Mouse (Mus musculus) heart, postnatal 0 days (tissue): ENCODE data around the gene Olfr458. TPM values are rescaled to one million over a fixed set of nuclear protein-coding genes. Genes with fewer than 3 reads are reported as not detected.

Experiments
- ATAC-seq: fragments of 200-750 bp; cut with Nextera tagmentation; 2 replicates; pipeline ENCODE4 v1.8.0; 2017; ENCODE audit warnings: low read depth, moderate number of reproducible peaks, moderate library complexity; ENCODE audit not compliant: insufficient read depth
- DNase-seq: peaks from one replicate; pipeline ENCODE4 v3.0.0-alpha.2; 2016; ENCODE audit warnings: low spot score
- H3K27ac ChIP-seq: fragments of 300-500 bp; sonication (generic); 2 replicates; pipeline ENCODE4 v1.5.1; 2014; ENCODE audit warnings: low read depth, mild to moderate bottlenecking
- H3K27me3 ChIP-seq: fragments of 300-500 bp; sonication (generic); 2 replicates; pipeline ENCODE4 v1.6.1; 2014; ENCODE audit warnings: low read length, mixed read lengths; ENCODE audit not compliant: control insufficient read depth, insufficient read depth
- H3K36me3 ChIP-seq: fragments of 300-500 bp; sonication (generic); replicated peaks from 2 replicates; pipeline ENCODE4 v1.6.1; 2014; ENCODE audit warnings: low read length, mixed read lengths; ENCODE audit not compliant: control insufficient read depth, insufficient read depth
- H3K4me1 ChIP-seq: fragments of 300-500 bp; sonication (generic); 2 replicates; pipeline ENCODE4 v1.6.1; 2014; ENCODE audit warnings: antibody characterized with exemption; ENCODE audit not compliant: control insufficient read depth, insufficient read depth
- H3K4me2 ChIP-seq: fragments of 300-500 bp; sonication (generic); 2 replicates; pipeline ENCODE4 v1.6.1; 2014; ENCODE audit warnings: low read depth, mild to moderate bottlenecking, low read length, moderate library complexity
- H3K4me3 ChIP-seq: fragments of 300-500 bp; sonication (generic); 2 replicates; pipeline ENCODE4 v1.5.1; 2014; ENCODE audit warnings: low read depth, low read length
- H3K9ac ChIP-seq: fragments of 300-500 bp; sonication (generic); replicated peaks from 2 replicates; pipeline ENCODE4 v1.6.1; 2014; ENCODE audit warnings: low read depth, low read length, mixed read lengths
- H3K9me3 ChIP-seq: fragments of 300-500 bp; sonication (generic); replicated peaks from 2 replicates; pipeline ENCODE4 v1.6.1; 2016; ENCODE audit warnings: low read length; ENCODE audit not compliant: control insufficient read depth
- CTCF ChIP-seq: IDR thresholded peaks from 2 replicates; pipeline ENCODE4 v1.5.1; 2016; ENCODE audit warnings: antibody characterized with exemption, control low read depth, low read depth
- EP300 ChIP-seq: IDR thresholded peaks from 2 replicates; pipeline ENCODE4 v1.6.1; 2016; ENCODE audit warnings: antibody characterized with exemption, low read depth
- WGBS: fragments of 180-500 bp; shearing (Covaris S2); extraction: QIAGEN DNeasy Blood & Tissue Kit; methylation state at CpG from one replicate; pipeline ENCODE4 v1.1.7; 2014; 5-methylcytosine and 5-hydroxymethylcytosine counted together
- polyA plus RNA-seq: library from polyadenylated mRNA; unstranded; fragments of >200 nt; fragmentation: Nextera tagmentation; extraction: Ambion mirVana; gene quantifications from 2 replicates; pipeline ENCODE4 v1.2.1, GENCODE M21; 2015
- total RNA-seq: library from RNA; depleted of rRNA; stranded (reverse); fragments of >200 nt; gene quantifications from 2 replicates; pipeline ENCODE4 v1.2.3, GENCODE M21; 2014; ENCODE audit warnings: low replicate concordance; rRNA removed

The Olfr458 gene
- not detected in 2 replicates for total RNA-seq
- polyA plus RNA-seq = not detected in 2 replicates

- 24% methylated on average over 1 of the region's 1 CpGs for WGBS
- Histone ChIP-seq H3K27me3 (no peaks in the 10 kb centered on the region), H3K4me2 (no peak within 1 kb of the TSS), H3K27ac (no peak within 1 kb of the TSS), H3K4me3 (no peak within 1 kb of the TSS), H3K9ac (no peak within 1 kb of the TSS), H3K9me3 (no peaks in the 10 kb centered on the region), H3K4me1 (no peaks in the 10 kb centered on the region), H3K36me3 (no peaks in the 10 kb centered on the region)
- no peak for DNase-seq
- ATAC-seq = no peak
- TF ChIP-seq CTCF (no peak), EP300 (no peak)
Measured at GRCm38 (mm10) chr6:42465096-42465495, at the start of gene Olfr458. Gene Olfr458, minus strand, starts transcription at chr6:42465196.

- no peaks in the 10 kb centered on the region for H3K36me3 ChIP-seq
- DNase-seq (no peak), ATAC-seq (no peak)
- no peaks in the 10 kb centered on the region for H3K27me3 ChIP-seq
- no peaks in the 10 kb centered on the region for H3K4me1 ChIP-seq
- H3K9me3 ChIP-seq = no peaks in the 10 kb centered on the region
- TF ChIP-seq CTCF (no peak), EP300 (no peak)
- H3K4me2 ChIP-seq = no peak overlapping the region
- H3K9ac ChIP-seq = no peak overlapping the region
- 46% methylated on average over 1 of the region's 1 CpGs for WGBS
- H3K4me3 ChIP-seq = no peak overlapping the region
- H3K27ac ChIP-seq = no peak overlapping the region
Measured at GRCm38 (mm10) chr6:42513461-42513860, 48.5 kb upstream of the Olfr458 start.

- ATAC-seq (no peak), DNase-seq (no peak)
- H3K4me3 ChIP-seq = no peak overlapping the region
- no peak overlapping the region for H3K4me2 ChIP-seq
- H3K9ac ChIP-seq = no peak overlapping the region
- H3K27ac ChIP-seq = no peak overlapping the region
- no peak for TF ChIP-seq CTCF
- no peak for TF ChIP-seq EP300
- no peaks in the 10 kb centered on the region for H3K4me1 ChIP-seq
- no peaks in the 10 kb centered on the region for H3K9me3 ChIP-seq
- no peaks in the 10 kb centered on the region for H3K27me3 ChIP-seq
- no peaks in the 10 kb centered on the region for H3K36me3 ChIP-seq
Measured at GRCm38 (mm10) chr6:42509311-42509710, 44.3 kb upstream of the Olfr458 start.

- DNase-seq (peak; percentile 16), ATAC-seq (no peak)
- Histone ChIP-seq H3K4me3 (no peak overlapping the region), H3K9me3 (no peaks in the 10 kb centered on the region), H3K36me3 (no peaks in the 10 kb centered on the region), H3K27ac (no peak overlapping the region), H3K9ac (no peak overlapping the region), H3K4me2 (no peak overlapping the region), H3K4me1 (no peaks in the 10 kb centered on the region), H3K27me3 (no peaks in the 10 kb centered on the region)
- TF ChIP-seq CTCF (no peak), EP300 (no peak)
- 50% methylated on average over 2 of the region's 2 CpGs for WGBS
Measured at GRCm38 (mm10) chr6:42503478-42503877, 38.5 kb upstream of the Olfr458 start.

GRCm38 (mm10) chr6:42489731-42490130, 24.7 kb upstream of the Olfr458 start:
- no peak overlapping the region for H3K9ac ChIP-seq
- H3K27ac ChIP-seq = no peak overlapping the region
- 32% methylated on average over 1 of the region's 1 CpGs for WGBS
- DNase-seq (no peak), ATAC-seq (no peak)
- H3K4me2 ChIP-seq = no peak overlapping the region
- no peak overlapping the region for H3K4me3 ChIP-seq
- H3K36me3 ChIP-seq = no peaks in the 10 kb centered on the region
- TF ChIP-seq EP300 (no peak), CTCF (no peak)
- H3K27me3 ChIP-seq = no peaks in the 10 kb centered on the region
- no peaks in the 10 kb centered on the region for H3K9me3 ChIP-seq
- no peaks in the 10 kb centered on the region for H3K4me1 ChIP-seq

GRCm38 (mm10) chr6:42487114-42487513, 22.1 kb upstream of the Olfr458 start, which contains the start of gene Olfr456:
Gene Olfr456, minus strand, starts transcription at chr6:42487214.
- DNase-seq (no peak), ATAC-seq (no peak)
- H3K4me1 ChIP-seq = no peaks in the 10 kb centered on the region
- no peak within 1 kb of the TSS for H3K9ac ChIP-seq
- H3K36me3 ChIP-seq = no peaks in the 10 kb centered on the region
- H3K4me3 ChIP-seq = no peak within 1 kb of the TSS
- H3K4me2 ChIP-seq = no peak within 1 kb of the TSS
- no peaks in the 10 kb centered on the region for H3K9me3 ChIP-seq
- H3K27me3 ChIP-seq = no peaks in the 10 kb centered on the region
- WGBS = 45% methylated on average over 1 of the region's 1 CpGs
- no peak within 1 kb of the TSS for H3K27ac ChIP-seq
- TF ChIP-seq EP300 (no peak), CTCF (no peak)
